Comparison of ENCODE assay signal across 8 mouse cellular contexts in the genomic region with DNA sequence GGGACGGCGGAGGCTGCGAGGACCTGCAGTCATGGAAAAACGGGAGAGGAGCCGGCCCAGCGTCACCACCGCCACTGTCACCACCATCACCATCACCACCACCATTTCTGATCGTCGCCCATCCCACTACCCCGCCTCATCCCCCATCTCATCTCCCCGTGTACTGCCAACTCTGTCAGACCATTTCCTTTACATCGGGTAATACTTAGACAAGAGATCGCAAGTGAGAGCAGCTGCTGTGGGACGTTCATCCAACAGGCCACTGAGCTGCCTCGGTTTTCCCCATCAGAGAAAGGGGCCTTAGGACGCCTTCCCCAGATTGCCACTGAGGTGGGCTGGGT. TPM values are rescaled to one million over a fixed set of nuclear protein-coding genes. Genes with fewer than 3 reads are reported as not detected.
A peak's percentile ranks its signal among the peaks of the same experiment; 100 is the strongest.
DNase-seq lines count a peak whose midpoint lies in the region; ATAC-seq and TF ChIP-seq lines count a peak whose summit lies in the region.

No protein-coding gene starts in this region.

- no peak for TF ChIP-seq POLR2A in testis, adult 2 months (IDR thresholded peaks at IDR 0.05; ENCODE audit: control insufficient read depth, low read depth, low read length)

- no peak overlapping the region for H3K27ac ChIP-seq in testis, adult 2 months (ENCODE audit: control insufficient read depth, insufficient read depth, low read depth, low read length)
- peak overlapping the region; percentile 65; the same call in 1 of the 2 replicates for H3K27ac ChIP-seq in limb, embryonic 13.5 days

- ATAC-seq in limb, embryonic 13.5 days (ENCODE audit: low FRiP score, low read depth): peak; percentile 42; the same call in 1 of the 2 replicates

- no peak for TF ChIP-seq CTCF in testis, adult 2 months (IDR thresholded peaks at IDR 0.05; ENCODE audit: control insufficient read depth, insufficient read depth, insufficient replicate concordance, low read depth, low read length)

- peaks cover 3% of the 10 kb centered on the region; the same call in 1 of the 2 replicates for H3K4me1 ChIP-seq in testis, adult 2 months (ENCODE audit: control insufficient read depth, insufficient read depth, low read length)
- H3K4me1 ChIP-seq in limb, embryonic 13.5 days: peaks cover 3% of the 10 kb centered on the region; the same call in 1 of the 2 replicates

- H3K4me3 ChIP-seq in testis, adult 2 months (ENCODE audit: control insufficient read depth, low read depth, low read length): peak overlapping the region; percentile 52
- peak overlapping the region; percentile 74 for H3K4me3 ChIP-seq in limb, embryonic 13.5 days

- peak; percentile 43 for DNase-seq in embryo, embryonic 11 days
- no peak for DNase-seq in embryo, embryonic 9.5 days (ENCODE audit: extremely low spot score)
- DNase-seq in testis, postnatal 14 days (ENCODE audit: low spot score): no peak
- DNase-seq in yolk sac, embryonic 10.5 days (ENCODE audit: low spot score): peak; percentile 1
- DNase-seq in adrenal gland, postnatal 36 days: no peak
- no peak for DNase-seq in ovary, postnatal 36 days (ENCODE audit: low spot score)

- WGBS in limb, embryonic 13.5 days: 1% methylated on average over 16 of the region's 16 CpGs

- no peaks in the 10 kb centered on the region; the same call in 1 of the 2 replicates for H3K27me3 ChIP-seq in testis, adult 2 months (ENCODE audit: control insufficient read depth, insufficient read depth, low read length)
- H3K27me3 ChIP-seq in limb, embryonic 13.5 days: no peaks in the 10 kb centered on the region

- peak overlapping the region; percentile 82 for H3K4me2 ChIP-seq in limb, embryonic 13.5 days (replicated peaks)

- H3K9me3 ChIP-seq in limb, embryonic 13.5 days: no peaks in the 10 kb centered on the region

- peak overlapping the region; percentile 93 for H3K9ac ChIP-seq in limb, embryonic 13.5 days

- H3K36me3 ChIP-seq in testis, adult 2 months (ENCODE audit: control insufficient read depth, insufficient read depth, low read length): no peaks in the 10 kb centered on the region
- no peaks in the 10 kb centered on the region for H3K36me3 ChIP-seq in limb, embryonic 13.5 days

RNA-seq across cellular contexts. Expression of a gene that starts 0.8 kb away (rescaled TPM):
- 0.29 and 0.57 TPM in 2 replicates for polyA plus RNA-seq in testis, adult 2 months (2012; rRNA removed)
- polyA plus RNA-seq in limb, embryonic 13.5 days (2015; fragmentation: Nextera tagmentation; extraction: Ambion mirVana): 12.6 and 13.1 TPM in 2 replicates
- 1 to 10 TPM; 2.4 to 3.0 TPM for total RNA-seq in adrenal gland, postnatal 36 days (2021)

Comparison
In these comparisons a context has a peak if more than half of its experiments do, and no peak if none do; other contexts are left out.
1. DNase-seq: peak in embryo, embryonic 11 days (single experiment) and yolk sac, embryonic 10.5 days (single experiment); none in embryo, embryonic 9.5 days (single experiment), testis, postnatal 14 days (single experiment), adrenal gland, postnatal 36 days (0 of 2) and ovary, postnatal 36 days (single experiment).